Mouse (Mus musculus) testis, adult 2 months (tissue): ENCODE measurements around the gene Prss38.

Source experiments
- CTCF ChIP-seq: fragments of 200-500 bp; IDR thresholded peaks from 2 replicates; pipeline ENCODE4 v1.5.1; 2012; ENCODE audit warnings: low read depth, mild to moderate bottlenecking, inconsistent platforms, low read length, moderate library complexity; ENCODE audit not compliant: control insufficient read depth, insufficient read depth, insufficient replicate concordance
- POLR2A ChIP-seq: fragments of 200-500 bp; IDR thresholded peaks from 2 replicates; pipeline ENCODE4 v1.6.1; 2012; ENCODE audit warnings: low read depth, mild to moderate bottlenecking, inconsistent platforms, low read length, moderate library complexity; ENCODE audit not compliant: control insufficient read depth

DNA sequence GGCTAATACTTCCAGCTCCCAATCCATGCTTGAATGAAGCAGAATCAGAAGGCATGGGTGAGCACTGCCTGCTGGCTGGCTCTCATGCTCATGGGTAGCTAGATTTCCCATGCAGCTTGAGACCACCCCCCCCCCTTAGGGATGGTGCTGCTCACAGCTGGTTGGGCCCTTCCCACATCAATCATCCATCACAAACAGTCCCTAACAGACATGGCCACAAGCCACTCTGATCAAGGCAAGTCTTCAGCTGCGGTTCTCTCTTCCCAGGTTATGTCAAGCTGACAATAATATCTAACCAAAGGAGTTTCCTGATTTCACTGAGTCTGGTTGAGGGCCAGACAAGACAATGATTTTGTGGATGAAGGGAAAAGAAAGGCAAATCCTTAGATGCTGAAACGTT lies 25.4 kb upstream of the Prss38 start:
- TF ChIP-seq POLR2A (no peak), CTCF (no peak)
